Mouse (Mus musculus): ENCODE measurements around the gene Myo9a. TPM values are rescaled to one million over a fixed set of nuclear protein-coding genes. Genes with fewer than 3 reads are reported as not detected.
"Not testable (repeated sequence)": the region's sequence is repeated elsewhere in the genome, so short reads cannot be mapped to it uniquely, and the experiment has no call there.

Gene Myo9a
- total RNA-seq, 2 experiments from 2014 or later = 65.4 to 72.9 TPM

DNA sequence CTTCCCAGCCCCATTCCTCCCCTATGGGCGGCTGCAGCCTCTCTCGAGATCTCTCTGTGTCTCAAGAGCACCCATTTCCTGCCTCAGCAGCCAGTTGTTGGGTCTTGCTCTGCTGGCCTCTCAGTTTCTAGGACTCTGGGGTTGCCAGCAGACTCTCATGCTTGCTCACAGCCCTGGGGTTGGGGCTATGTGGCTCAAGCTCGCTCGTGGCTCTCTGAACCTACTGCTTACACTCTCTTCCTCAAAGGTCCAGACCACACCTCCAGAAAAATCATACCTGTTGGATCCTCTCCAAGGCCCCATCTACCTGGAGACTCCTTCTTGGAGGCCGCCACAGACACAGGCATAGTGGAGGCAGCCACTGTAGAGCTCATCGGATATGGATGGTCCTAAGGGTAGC is 198.8 kb downstream of the Myo9a start:
- DNase-seq = no peak

DNA sequence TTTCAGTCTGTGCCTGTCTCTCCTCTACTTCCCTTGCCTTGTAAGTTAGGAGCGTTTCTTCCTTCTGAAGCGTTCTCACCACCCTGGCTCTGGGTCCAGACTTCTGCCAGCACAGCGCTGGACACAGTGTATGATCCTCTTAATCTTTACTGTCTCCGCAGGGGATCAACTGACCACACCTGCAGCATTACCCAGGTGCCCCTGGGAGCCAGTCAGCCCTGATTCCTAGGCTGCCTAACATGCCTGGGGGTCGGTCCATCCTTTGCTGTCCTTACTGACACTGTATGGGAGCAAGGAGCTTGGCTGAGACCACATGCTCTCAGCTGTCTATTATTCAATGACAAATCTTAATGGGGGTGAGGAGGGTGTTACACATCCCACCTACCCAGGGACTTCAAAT is 199.3 kb downstream of the Myo9a start:
- no peak for DNase-seq

DNA sequence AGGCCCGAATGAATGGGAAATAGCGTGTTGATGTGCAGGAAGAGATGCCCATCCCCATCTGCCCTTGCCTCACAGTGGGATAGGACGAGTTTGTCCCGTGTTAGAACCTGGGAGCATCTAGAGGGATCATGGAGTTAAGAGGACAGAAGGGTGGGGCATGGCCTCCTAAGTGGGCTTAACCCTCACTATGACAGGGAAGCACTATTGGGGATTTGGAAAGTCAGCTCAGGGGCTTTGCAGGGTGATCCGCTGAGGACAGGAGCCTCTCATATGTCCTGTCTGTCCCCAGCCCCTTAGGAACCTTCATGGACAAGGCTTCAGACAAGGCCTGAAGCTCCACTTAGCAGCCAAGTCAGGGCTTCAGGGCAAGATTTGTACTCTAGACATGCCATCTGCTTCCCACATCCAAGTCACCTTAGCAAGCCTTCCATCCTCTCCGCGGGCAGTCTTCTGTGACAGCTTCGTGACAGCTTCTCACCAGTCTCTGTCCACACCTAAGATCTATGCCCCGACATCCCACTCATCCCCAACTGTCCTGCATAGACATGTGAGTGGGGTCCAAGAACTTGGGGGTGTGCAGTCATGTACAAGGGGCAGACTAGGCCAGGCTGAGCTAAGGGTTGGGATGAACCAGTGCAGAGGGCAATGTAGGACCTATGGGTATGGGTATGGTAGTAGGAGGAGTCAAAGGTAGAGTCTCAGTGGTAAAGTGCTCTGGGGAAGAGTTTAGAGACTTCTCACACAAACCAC is 200.5 kb downstream of the Myo9a start:
- DNase-seq = no peak

DNA sequence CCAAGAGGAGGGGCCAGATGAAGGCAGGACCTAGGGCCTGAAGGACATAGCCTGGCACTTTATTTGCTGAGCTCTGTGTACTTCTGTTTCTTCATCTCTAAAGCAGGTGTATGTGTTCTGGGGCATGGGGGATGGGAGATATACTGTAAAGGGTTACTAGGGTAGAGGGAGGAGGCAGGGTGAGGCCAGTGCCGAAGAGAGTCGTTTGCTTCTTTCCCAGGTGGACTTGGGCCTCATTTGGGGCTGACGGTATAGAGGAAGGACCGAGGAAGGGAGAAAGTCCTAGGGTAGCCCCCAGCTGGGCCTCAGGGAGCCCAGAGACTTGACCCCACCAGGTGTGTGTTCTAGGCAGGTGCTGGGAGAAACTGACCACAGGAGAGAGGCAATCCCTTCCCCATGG is 201.2 kb downstream of the Myo9a start:
- no peak for DNase-seq

DNA sequence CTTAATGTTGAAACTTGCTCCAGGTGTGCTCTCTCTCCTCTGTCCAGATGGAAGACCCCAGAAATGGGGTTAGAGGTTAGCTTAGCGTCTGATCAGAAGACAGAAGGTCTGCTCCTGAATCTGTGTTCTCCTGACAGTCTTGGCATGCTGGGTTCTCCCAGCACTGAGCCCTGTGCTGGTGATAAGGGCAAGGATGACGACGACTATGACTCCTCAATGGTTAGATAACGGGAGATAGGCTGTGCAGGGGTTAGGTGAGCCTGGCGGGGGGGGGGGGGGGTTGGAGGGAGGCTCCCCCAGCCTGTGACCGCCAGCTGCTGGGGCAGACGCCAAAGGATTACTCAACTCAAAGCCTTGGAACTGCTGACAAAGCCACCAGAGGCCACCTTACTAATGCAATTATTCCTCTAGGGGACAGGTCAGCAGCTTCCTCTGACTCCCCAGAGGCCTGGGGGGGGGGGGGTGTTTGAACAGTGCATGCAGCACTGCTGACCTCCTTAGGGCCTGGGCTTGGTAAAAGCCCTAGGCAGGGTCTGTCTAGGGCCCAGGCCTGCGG is 201.9 kb downstream of the Myo9a start:
- no peak for DNase-seq

DNA sequence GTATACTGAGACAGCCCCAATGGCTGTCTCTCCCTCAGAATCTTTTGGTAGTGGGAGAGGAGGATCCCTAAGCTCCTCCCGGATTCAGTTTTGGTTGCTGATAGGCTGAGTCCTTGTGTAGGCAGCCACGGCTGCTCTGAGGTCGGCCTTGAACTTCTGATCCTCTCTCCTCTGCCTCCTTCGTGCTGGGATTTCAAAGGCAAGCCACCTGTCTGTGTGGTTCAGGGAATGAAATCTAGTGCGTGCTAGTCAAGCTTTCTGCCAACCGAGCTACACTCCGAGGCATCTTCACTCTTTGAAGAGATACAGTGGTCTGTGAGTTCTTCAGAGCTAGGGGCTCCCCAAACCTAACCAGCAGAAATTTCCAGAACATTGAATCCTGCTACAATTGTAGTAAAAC is 202.9 kb downstream of the Myo9a start:
- DNase-seq = no peak

DNA sequence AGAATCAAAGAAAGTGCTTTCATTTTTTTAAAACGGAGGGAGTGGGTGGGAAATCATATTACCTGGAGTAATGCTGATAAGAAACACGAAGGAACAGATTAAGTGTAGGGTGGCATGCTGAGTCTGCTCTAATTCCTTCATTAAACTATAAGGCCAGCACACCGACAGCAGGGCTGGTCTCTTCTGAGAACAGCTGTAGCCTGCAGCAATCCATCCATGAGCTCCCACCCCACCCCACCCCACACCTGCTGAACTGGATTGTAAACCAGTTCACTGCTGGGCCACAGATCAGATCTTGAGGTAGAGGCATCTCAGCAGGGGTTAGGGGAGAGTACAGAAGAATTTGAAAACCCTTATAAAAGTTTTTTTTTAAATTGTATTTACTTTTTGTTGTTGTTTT is 204.5 kb downstream of the Myo9a start:
- DNase-seq = no peak

DNA sequence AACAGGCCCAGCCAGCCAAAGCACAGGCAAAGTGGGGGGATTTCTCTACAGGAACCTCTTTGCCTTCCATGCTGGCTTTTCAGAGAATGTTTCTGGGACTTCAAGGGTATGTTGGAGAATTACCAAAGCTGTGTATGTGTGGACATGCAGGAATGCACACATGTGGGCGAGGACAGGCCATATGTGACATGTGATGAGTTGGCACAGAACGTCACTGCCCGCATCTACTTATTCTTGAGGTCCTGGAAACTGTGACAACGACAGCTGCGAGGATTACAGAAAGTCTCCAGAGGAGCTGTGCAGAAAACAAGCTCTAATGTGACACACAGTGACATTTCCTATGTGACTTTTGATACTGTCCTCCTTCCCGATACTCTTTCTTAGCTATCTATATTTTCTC is 205.0 kb downstream of the Myo9a start:
- no peak for DNase-seq

DNA sequence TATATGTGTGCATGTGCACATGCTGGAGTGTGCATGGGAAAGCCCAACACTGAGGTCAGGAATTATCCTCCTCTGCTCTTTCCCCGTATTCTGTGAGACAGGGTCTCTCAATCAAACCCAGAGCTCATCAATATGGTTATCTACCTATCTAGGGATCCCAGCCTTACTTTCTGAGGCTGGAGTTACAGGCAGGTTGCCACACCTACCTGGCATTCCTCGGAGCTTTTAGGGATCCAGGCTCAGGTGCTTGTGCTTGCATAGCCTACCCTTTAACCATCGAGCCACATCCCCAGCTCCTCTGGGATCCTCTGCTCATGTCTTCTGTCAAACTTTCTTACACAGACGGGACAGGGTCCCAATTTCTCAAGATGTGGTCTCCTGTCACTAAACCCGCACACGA is 205.8 kb downstream of the Myo9a start:
- DNase-seq = no peak

DNA sequence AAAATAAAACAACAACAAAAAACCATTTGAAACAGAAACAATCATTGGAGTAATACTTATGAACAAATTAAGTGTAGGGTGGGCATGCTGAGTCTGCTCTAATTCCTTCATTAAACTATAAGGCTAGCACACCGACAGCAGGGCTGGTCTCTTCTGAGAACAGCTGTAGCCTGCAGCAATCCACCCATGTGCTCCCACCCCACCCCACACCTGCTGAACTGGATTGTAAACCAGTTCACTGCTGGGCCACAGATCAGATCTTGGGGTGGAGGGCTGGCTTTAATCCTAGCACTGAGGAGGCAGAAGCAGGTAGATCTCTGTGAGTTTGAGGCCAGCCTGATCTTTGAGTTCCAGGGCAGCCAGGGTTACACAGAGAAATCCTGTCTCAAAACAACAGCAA is 207.4 kb downstream of the Myo9a start:
- DNase-seq = not testable (repeated sequence)

DNA sequence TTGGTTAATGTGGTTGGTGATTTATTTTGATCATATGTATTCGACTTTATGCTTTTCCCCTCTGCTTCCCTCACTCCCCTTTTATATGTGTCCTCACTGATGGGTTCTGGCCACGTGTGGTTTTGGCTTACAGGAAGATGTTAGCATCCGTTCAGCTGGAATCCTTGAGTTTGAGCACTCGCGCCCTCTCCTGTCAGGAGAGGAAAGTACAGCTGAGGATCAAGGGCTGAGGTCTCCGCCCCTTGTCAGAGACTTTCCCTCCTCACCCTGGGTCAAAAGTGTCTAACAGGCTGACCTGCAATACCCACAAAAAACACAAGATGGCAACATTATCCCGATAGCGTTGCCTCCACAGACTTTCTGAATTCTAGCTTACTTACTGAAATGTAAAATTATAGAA is 208.6 kb downstream of the Myo9a start:
- DNase-seq = peak; percentile 41

DNA sequence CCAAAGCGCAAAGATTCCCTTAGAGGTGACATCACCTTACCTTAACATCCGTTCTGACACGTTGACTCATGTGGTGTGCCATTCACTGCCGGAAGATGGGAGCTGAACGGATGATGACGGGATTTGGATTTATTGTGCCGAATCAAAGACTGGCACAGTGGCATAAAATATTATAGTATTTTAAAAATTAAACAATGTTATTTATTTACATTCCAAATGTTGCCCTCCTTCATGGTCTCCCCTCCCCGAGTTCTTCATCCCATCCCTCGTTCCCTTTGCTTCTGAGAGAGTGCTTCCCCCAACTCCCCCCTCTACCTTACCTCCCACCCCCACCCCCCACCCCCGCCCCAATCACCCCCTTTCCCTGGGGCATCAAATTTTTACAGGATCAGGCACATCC is 209.9 kb downstream of the Myo9a start, which contains the start of gene Nr2e3:
Gene Nr2e3 (minus strand): TSS at position 101 of the 400 bp plus-strand sequence.
- DNase-seq = no peak

DNA sequence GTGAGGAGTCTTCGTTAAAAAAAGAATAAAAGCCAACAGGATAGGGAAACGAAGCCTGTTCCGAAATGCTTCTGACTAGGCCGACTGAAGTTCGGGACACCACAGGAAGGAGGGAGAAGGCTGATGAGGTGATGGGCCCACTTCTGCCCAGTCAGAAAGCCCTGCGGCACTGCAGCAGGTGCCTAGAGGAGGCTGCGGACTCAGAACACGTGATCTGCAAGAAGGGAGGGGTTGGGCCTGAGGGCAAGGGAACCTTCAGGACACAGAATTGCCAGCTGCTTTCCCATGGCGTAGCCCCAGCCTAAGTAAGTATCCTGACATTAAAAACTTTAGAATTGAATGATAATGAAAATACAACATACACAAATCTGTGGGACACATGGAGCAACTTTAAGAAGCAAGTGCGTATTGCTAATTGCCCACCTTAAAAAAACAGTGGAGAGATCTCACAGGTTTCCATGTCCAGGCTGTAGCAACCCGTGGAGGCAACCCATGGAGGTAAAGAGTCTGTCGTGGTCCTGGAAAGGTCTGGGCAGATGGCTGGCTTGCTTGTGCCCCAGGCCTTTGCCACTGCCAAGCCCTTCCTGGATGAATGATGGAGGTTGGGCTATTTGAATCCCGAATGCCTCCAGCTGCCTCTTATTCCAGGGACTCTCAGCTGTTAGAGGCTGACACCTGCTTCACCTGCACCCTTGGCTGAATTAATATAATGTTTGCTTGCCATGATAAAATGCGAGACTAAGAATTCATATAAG is 210.7 kb downstream of the Myo9a start:
- DNase-seq = no peak

DNA sequence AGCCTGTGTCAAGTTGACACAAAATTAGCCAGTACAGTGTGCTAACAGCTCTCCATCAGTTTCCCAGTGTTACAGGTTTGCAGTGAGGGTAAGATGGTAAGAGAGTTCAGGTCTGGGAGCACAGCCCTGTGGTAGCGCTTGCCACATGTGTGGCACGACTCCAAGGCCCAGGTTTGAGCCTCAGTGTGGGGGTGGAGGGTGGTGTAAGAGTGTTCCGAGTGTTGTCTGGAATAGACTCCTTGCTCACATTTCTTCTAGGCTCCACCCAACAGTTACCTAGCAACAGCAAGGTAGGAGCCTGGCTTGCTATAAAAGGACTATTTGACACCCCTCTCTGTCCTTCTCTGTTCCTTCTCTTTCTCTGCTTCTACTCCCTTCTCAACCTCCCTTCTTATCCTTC is 213.7 kb downstream of the Myo9a start:
- DNase-seq = no peak

DNA sequence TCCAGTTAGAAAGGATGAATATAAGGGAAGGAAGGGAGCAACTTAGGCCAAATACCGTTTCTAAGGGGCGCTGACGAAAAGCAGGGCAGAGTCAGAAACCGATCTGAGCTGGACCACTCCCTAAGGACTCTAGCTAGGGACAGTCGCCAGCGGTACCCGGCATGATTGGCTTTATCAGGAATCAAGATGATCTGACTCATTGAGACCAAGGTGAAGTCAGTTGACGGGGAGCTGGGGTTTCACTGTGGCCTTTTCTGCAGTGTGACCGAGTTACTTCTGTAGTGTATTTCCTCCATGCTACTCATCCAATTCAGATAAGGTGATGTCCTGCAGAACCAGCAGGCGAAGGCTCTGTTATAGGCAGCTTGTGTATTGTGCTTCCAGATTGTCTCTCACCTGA is 214.3 kb downstream of the Myo9a start:
- no peak for DNase-seq

DNA sequence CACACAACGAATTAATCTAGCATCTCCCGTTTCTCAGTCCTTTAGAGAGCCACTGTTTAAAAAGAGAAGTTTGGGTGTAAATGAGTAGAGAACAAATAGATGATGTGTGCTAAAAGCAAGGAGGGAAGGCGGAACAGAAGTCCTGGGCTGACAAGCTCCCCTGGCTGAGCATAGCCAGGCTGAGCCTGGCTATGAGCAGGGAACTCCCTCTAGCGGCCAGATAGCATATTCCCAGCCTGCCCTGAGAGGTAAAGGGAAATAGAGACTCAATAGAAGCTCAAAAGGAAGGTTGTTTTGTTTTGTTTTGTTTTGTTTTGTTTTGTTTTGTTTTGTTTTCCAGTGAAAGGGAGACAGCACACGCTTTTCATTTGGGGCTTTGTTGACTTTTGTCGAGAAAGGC is 218.7 kb downstream of the Myo9a start:
- DNase-seq = peak; percentile 57 to 60

DNA sequence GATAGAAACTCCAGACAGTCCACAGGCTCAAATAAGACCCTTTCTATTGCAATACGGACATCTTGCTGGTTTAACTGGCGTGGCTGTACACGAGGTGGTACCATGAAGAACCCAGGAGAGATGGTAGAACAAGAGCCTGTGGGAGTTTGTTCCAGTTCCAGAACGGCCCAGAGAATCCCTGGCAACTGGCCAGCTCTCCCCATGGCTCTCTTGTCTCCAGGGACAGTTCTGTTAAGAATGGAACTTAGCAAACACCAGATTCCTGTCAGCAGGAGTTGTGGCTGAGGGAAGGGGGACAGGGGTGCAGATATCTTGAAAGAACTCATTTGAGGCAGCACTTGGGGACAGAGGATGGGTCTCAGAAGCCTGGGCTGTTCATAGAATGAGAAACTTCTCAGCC is 220.6 kb downstream of the Myo9a start:
- no peak for DNase-seq

Other genes with a start within 250 kb of the Myo9a start
- gene Hexa, start 211.4 kb upstream of the Myo9a start, total RNA-seq (2021) = 10 to 100 TPM; 50.9 to 51.6 TPM
- 1 to 10 TPM; 2.1 to 2.7 TPM for gene Tmem202, start 211.0 kb upstream of the Myo9a start, total RNA-seq (2021)
- 10 to 100 TPM; 28.6 to 29.8 TPM for gene Celf6, start 173.0 kb upstream of the Myo9a start, total RNA-seq (2021)
- gene Parp6, start 133.6 kb upstream of the Myo9a start, total RNA-seq (2021) = 100 to 1,000 TPM; 131 to 142 TPM
- 1,000 to 10,000 TPM; 1,284 to 1,365 TPM for gene Pkm, start 94.5 kb upstream of the Myo9a start, total RNA-seq (2021)
- 1 to 10 TPM; 5.0 to 6.9 TPM for gene Gramd2, start 70.8 kb upstream of the Myo9a start, total RNA-seq (2021)
- 10 to 100 TPM in 1 of 2 experiments, 1 to 10 TPM in 1; 9.7 to 11.5 TPM for gene Senp8, start 186 bp upstream of the Myo9a start, total RNA-seq (2021)
- gene Nr2e3, start 209.8 kb downstream of the Myo9a start, total RNA-seq (2021) = not detected

All from layer of hippocampus, postnatal 36 days (tissue).